Mouse (Mus musculus) NIH3T3 (cell line): Measurements from ENCODE around the gene Olfr1184.
"Not testable (repeated sequence)": the region's sequence is repeated elsewhere in the genome, so short reads cannot be mapped to it uniquely, and the experiment has no call there.

Experiments
- DNase-seq: peaks from one replicate; pipeline ENCODE4 v3.0.0-alpha.2; 2012; ENCODE audit warnings: low read depth

The Olfr1184 gene

GRCm38 (mm10) chr2:88483298-88483697 lies at the start of gene Olfr1184:
Gene Olfr1184, plus strand, starts transcription at chr2:88483598.
- no peak for DNase-seq

- DNase-seq: no peak
These were observed 34.4 kb upstream of the Olfr1184 start, which contains the start of gene Gm13757 for GRCm38 (mm10) chr2:88449031-88449430. Gene Gm13757, minus strand, starts transcription at chr2:88449131.

- DNase-seq: not testable (repeated sequence)
These were observed 28.8 kb upstream of the Olfr1184 start, which contains the start of gene Olfr1183 for GRCm38 (mm10) chr2:88454567-88454966. Gene Olfr1183, plus strand, starts transcription at chr2:88454867.

- no peak for DNase-seq
These were observed 9.6 kb downstream of the Olfr1184 start, which contains the start of gene Olfr1185-ps1 for GRCm38 (mm10) chr2:88493020-88493419. Gene Olfr1185-ps1, plus strand, starts transcription at chr2:88493320.

- DNase-seq: no peak
These were observed 34.9 kb downstream of the Olfr1184 start, which contains the start of gene Olfr1186 for GRCm38 (mm10) chr2:88518251-88518650. Gene Olfr1186, plus strand, starts transcription at chr2:88518551.

GRCm38 (mm10) chr2:88525720-88526119 lies 42.3 kb downstream of the Olfr1184 start:
- no peak for DNase-seq
